Mouse (Mus musculus): ENCODE measurements at regions not wholly inside any gene's neighbourhood (a gene's known extent, or its start where the extent isn't known, plus 50 kb on each side); places are given as distances from the start of the nearest gene placed in this dataset.

GRCm38 (mm10) chr7:136530006-136530785, 364.2 kb upstream of the Mgmt start:
- DNase-seq (ENCODE audit: inconsistent ontology term): no peak

- DNase-seq (ENCODE audit: inconsistent ontology term): no peak
These were observed 363.1 kb upstream of the Mgmt start for GRCm38 (mm10) chr7:136531301-136531700.

DNA sequence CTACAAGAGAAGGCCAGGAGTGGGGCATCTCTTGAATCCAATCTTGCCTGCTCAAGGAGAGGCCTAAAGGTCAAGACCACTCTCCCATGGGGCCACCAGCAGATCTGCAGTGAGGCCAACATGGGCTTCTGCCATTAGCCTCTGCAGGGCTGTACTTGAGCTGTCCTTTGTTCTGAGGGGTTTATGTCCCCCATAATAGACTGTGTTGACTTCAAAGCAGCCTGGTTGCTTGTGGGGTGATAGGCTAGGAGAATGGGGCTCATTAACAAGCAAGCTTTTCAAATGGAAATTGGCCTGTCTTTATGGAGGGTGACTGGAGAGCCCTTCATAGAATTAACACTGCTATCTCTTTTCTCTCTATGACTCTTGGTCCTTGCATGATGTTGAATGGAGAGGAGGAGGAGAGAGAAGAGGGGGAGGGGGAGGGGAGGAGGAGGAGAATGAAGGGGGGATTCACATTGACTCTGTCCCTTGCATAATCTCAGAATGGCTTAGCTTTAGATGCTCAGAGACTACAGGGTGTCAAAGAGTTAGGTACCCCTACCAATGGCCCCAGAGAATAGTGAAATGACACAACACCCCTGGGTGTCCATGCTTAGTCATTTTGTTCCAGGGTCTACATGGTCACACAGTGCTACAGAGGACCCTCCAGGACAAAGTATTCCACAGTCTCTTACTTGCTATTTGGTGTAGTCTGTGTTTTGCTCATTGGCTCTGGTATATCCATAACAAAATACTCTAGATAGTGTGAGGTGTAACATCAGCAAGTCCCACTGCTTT, 352.3 kb upstream of the Mgmt start:
- DNase-seq (ENCODE audit: inconsistent ontology term): no peak

DNA sequence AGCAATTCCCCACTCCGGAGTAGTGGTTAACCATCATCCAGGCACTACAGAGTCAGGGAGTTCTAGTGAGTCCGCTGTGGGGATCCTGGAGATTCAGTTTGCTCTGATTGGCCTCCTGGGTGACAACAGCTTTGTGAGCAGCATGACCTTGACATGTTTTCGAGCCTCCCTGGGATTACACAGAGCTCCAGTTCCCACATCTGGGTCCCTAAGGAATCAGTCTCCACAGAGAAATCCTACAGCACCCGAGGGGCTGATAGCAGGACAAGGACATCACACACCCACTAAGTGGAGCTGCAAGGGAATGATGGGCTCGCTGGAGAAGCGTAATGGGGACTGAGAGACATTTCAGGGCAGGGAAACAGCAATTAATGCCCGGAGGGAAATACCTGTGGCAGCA, 351.5 kb upstream of the Mgmt start:
- DNase-seq (ENCODE audit: inconsistent ontology term): no peak

DNA sequence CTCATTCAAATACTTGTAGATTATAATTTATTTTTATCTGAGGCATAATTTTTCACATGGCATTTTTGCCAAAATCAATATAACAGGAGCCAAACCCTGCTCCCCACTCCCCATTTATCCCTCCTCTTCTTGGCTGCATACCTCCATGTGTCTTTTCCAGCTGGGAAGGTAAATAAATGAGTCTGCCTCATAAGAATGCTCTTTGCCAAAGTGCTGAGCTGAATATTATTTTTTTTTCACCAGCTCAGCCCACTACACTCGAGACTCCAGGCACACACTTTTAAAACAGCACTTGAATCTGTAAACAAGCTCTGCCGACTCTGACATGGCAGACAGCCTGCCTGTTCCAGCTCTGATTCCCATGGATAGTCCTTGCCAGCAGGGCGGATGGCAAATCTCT, 346.6 kb upstream of the Mgmt start:
- DNase-seq (ENCODE audit: inconsistent ontology term): no peak

DNA sequence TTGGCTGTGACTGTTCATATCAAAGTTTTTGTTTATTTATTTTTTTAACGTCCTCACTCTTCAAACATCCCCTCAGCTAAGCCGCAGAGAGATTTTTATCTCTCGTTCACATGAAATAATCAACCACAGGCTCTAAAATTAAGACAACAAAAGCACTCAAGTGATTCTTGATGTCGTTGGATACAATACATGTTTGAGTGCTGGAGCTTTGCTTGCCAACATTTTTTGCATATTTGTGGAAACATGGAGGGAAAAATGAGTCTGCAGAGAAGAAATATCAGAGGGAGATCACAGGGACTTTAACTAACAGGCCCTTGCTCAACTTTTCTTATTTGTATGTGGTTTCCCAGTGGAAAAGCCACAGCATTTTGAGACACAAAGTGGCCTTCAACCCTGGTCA, 338.0 kb upstream of the Mgmt start:
- DNase-seq (ENCODE audit: inconsistent ontology term): peak; percentile 94

- peak; percentile 72 for DNase-seq (ENCODE audit: inconsistent ontology term)
These were observed 334.9 kb upstream of the Mgmt start for GRCm38 (mm10) chr7:136559536-136559935.

DNA sequence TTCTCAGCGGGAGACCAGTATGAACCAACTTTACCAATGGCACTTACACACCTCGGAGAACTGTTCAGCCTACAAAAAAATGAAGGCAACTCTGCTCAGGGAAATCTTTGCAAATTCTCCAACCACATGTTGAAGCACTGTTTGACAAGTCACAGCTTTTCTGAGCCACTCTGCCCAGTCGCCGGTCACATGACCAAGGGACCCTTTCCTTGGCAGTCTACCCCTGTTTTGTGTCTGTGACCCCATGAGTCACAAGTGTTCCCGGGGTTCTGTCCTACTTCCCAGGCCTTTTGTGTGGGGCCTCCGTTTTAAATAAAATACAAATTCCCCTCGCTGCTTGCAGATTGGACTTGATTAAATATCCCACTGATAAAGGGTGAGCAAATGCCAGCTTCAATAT, 323.5 kb upstream of the Mgmt start:
- DNase-seq (ENCODE audit: inconsistent ontology term): peak; percentile 20

- DNase-seq (ENCODE audit: inconsistent ontology term): no peak
These were observed 312.5 kb upstream of the Mgmt start for GRCm38 (mm10) chr7:136581896-136582295.

DNA sequence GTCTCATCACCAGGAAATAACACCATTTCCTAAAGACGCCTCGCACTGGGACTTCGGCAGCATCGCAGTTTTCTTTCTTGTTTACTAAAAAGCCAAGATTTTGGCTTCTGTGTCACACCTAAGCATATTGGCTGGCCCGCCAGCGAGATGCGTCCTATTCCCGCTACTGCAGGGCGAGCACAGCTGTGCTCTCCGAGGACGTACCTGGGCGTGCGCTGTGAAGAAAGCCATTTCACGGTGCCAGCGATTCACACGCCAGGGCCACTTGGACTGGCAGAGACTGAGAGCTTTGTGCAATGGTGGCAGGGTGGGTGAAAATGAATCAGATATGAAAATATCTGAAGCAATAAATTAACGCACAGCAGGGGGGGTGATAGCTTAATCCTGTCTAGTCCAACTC, 310.1 kb upstream of the Mgmt start:
- DNase-seq (ENCODE audit: inconsistent ontology term): no peak

DNA sequence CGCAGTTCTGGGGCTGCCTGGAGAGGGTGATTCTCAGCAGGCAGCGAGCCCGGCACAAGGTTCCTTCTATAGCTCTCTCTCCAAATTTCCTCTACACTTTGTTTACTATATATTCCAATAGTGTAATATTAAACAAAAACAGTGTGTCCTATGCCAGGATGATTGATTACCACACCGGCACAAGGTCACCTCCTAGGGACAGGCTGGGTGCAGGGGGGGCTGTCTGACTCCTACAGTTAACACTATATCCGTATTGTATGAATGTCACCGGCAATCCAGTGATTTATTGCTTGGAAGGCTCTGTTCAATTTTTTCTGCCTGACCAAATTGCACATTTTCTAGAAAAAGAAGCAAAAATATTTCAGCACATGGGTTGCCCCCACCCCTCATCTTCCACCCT, 305.9 kb upstream of the Mgmt start:
- no peak for DNase-seq (ENCODE audit: inconsistent ontology term)

- DNase-seq (ENCODE audit: inconsistent ontology term): no peak
These were observed 303.5 kb upstream of the Mgmt start for GRCm38 (mm10) chr7:136590947-136591346.

- no peak for DNase-seq (ENCODE audit: inconsistent ontology term)
These were observed 286.9 kb upstream of the Mgmt start for GRCm38 (mm10) chr7:136607278-136608120.

GRCm38 (mm10) chr7:136613496-136613895, 280.9 kb upstream of the Mgmt start:
- DNase-seq (ENCODE audit: inconsistent ontology term): no peak

DNA sequence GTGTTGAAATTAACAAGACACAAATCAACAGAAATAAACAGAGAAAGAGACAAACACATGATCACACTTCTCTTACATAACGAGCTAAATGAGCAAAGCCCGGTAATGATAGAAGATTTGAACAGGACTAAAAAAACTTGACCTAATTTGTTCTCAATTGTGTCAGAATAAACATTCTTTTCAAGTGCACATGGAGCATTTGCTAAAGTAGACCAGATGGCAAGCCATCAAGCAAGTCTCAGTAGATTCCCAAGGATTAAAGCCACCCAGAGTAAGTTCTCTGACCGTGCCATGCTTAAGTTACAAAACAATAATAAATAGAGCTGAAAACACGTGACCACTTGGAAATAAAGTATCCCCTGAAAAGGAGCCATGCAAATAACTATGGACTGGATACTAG, 269.9 kb upstream of the Mgmt start:
- DNase-seq (ENCODE audit: inconsistent ontology term): peak; percentile 21

DNA sequence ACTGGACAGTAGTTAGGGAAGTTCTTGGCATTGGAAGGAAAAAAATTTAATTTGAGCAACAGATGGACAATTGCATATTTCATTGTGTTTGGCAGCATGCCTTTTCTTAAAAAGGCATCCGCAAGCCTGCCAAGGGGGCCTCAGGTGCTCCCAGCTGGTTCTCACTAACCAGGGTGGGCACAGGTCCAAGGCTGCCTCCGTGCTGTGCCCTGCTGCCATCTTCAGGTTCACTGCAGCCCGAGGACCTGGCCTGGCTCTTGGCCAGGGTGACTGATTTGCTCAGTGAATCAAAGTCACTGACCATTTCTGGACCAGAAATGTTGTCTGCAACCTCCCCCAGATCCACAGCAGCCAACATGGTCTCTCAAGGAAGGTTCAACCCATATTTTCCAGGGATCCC, 263.3 kb upstream of the Mgmt start:
- no peak for DNase-seq (ENCODE audit: inconsistent ontology term)

GRCm38 (mm10) chr7:136640160-136640559, 254.3 kb upstream of the Mgmt start:
- DNase-seq (ENCODE audit: inconsistent ontology term): no peak

DNA sequence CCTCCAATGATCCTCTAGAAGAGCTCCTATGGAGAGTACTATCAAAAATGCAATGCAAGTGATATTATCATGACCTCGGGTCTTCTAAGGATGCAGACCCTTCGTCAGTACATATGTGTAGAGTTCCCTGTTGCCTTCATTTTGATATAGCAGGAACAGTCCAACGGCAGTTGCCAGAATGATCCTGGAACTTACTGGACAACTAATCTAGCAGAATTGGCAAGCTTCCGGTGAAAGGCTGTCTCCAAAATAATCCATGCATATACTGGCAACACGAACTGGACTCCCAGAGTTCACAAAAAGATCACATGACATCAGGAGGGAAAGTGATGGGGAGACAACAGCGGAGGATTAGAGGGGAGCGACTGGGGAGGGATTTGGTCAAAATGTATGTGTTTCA, 253.6 kb upstream of the Mgmt start:
- DNase-seq (ENCODE audit: inconsistent ontology term): no peak

- no peak for DNase-seq (ENCODE audit: inconsistent ontology term)
These were observed 244.6 kb upstream of the Mgmt start for GRCm38 (mm10) chr7:136649796-136650195.

DNA sequence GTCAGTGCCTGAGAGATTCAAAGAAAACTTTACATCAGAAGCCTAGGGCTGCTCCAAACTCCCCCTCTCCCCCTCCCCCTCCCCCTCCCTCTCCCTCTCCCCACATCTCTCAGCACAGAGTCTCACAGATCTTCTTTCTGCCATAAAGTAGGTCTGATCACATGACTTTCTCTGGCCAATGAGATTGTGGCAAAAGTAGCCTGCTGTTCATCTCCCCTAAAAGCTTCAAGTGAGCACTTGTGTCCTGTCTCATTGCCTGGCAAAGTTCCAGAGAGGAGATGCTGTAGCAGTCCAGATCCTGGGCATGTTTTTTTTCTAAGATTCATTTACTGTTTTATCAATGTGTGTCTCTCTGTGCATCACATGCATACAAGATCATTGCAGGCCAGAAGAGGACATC, 234.5 kb upstream of the Mgmt start:
- no peak for DNase-seq (ENCODE audit: inconsistent ontology term)

DNA sequence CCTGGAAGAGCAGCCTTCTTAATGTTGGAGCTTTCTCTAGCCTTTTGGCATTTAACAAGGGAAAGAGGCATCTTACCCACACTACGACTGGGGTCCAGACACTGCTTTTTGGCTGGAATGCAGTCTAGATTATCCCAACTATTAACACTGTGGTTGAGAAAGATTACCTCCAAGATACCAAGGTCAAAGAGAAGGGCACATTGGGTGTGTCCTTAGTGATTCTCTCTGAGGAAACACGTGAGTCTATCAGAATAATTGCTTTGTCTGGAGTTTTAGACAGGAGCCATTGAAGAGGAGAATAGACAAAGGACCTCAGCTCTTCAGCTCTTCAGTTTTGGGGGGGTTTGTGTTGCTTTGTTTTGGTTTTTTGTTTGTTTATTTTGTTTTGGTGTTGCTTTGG, 234.0 kb upstream of the Mgmt start:
- DNase-seq (ENCODE audit: inconsistent ontology term): no peak

DNA sequence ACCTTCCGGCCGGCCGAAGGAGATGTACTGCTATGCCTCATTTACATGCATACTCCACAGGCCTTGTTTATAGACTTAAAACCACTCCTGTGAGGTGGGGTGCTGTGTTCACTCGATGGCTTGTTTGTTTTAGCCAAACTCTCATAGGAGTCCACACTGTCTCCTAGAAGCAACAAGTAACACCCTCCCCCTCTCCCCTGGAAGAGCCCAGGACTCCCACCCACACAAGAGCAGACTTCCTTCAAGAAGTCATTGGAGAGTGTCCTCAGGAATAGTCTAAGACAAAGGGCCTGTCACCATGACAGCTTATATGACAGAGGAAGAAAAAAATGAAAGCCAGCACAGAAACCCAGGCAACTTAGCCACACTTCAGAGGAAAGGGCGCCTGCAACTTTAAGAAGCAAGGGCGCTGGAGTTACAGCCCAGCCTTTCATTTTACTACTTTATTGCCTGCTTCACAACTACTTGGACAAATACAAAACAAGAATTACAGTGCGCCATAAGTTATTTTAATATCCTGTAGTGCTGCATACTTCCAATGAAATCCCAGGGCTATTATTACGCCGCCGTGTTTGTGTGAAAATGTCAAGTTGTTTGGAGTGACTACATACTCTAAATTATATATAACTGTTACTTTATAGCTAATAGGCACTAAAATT, 229.9 kb upstream of the Mgmt start:
- DNase-seq (ENCODE audit: inconsistent ontology term): no peak
